Mouse (Mus musculus): Measurements from ENCODE around the gene Ift46. TPM values are rescaled to one million over a fixed set of nuclear protein-coding genes. Genes with fewer than 3 reads are reported as not detected.
A peak's percentile ranks its signal among the peaks of the same experiment; 100 is the strongest.

Gene Ift46
- 100 to 1,000 TPM; 122 to 127 TPM for total RNA-seq (2021)
- long read RNA-seq, experiment 1, full-length matches to known transcripts = 15 of 20 reads
- long read RNA-seq, experiment 1, partial matches to known transcripts = 2 of 20 reads
- long read RNA-seq, experiment 1, other reads (novel, unspliced or antisense) = 3 of 20 reads
- long read RNA-seq, experiment 2, full-length matches to known transcripts = 14 of 21 reads
- long read RNA-seq, experiment 2, partial matches to known transcripts = 3 of 21 reads
- long read RNA-seq, experiment 2, other reads (novel, unspliced or antisense) = 4 of 21 reads

DNA sequence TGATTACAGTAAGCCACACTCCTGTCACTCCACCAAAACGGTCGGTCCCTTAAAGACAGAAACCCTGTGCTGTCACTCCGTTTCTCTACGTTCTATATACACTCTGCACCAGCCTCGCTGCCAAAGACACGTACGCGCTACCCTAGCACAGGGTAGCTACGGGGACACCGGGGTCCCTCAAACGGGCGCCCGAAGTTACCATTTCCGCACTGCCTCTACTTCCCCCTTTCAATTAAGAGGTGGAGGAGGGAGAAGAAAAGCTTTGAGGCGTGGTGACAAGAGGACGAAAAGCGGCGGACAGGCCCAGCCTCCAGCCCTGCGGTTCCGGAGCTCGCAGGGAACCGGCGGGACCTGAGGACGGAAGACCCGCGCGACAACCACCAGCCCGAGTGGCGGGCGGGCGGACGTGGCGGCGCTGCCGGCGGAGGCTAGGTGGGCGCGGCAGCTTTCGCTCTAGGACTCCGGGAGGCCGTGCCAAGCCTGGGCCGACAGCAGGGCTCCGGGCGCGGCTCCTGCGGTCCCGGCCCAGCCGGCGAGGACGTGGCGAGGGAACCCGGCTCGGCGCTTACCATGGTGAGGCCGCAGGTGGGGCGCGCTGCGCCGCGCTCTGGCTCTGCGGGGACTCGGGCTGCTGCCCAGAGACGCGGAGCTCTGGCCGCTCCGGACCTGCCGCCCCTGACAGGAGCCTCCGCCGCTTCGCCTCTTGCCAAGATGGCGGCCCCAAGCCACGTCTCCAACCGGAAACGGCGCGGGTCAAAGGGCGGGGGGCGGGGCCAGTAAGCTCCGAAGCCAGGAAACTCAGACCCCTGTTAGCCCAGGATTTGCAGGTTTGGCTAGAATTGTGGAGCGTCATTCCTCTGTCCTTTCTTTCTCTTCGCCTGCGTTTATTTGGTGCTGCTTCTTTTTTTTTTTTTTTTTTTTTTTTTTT lies at the start of gene Ift46, which contains the start of gene Arcn1:
TSS of gene Ift46 (plus strand) at position 808 of the 928 bp plus-strand sequence.
TSS of gene Arcn1 (minus strand) at position 745 of the 928 bp plus-strand sequence.
- peak; percentile 56 to 70 for DNase-seq (ENCODE audit: low spot score in 2 of 2)

DNA sequence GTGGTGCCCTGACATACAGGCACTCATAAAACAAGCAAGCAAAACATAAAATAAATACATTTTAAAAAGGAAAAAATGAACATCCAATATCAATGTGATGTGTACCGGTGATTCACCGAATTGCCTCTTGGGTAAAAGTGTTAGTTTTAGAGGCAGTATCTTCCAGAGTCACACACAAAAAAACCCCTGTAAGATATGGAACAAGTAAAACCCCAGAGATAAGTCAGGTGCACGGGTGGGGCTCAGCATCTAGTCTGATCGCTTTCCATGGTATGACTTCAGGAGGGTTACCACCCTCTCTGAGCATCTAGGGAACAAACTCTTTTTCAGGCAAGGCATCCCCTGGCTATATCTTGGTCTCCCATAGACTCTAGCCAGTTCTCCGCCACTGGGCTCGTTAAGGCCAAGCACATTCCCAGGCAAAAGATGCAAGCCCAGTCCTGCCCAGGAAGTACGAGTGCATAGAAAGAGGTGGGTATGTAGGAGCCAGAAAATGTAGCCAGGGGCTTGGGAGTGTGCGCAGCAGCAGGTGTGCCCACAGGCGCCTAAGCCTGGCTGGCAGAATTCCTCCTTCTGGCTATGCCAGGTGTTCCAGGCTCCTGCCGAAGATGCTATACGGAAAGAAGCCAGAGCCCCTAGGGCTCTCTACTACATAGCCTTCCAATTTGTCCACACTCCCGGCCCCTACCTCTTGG lies 48.6 kb upstream of the Ift46 start:
- no peak for DNase-seq (ENCODE audit: low spot score in 2 of 2)

DNA sequence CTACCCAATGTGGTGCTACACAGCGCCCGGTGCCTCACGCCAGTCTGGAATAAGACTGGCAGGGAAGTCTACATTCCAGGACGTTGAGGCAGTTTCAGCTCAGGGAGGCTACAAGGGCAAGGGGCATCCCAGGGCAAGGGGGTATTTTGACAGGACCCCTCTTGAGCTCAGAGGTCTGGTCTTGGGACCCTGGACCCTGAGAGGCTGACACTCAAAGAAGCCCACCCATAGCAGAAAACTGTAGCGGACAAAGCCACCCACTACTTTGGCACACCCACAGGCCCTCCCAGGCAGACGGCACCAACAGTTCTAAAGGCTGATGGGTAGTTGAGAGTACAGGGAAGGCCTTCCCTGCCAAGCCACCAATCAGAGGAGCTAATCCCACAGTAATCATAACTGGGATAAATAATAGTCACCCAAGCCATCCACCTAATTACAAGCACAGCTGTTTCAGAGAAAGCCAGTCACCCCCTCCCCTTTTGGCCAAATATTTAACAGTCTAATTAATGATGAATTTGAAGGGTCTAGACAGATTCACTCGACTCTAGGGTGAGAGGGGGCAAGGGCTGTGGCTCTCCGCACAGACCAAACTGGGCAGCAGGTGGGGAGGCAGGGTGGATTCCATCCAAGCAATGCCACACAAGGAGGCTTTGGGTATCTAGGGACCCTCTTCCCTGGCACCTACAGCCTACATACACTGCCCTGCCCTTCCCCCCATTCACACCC lies 47.9 kb upstream of the Ift46 start:
- DNase-seq (ENCODE audit: low spot score in 2 of 2) = no peak

DNA sequence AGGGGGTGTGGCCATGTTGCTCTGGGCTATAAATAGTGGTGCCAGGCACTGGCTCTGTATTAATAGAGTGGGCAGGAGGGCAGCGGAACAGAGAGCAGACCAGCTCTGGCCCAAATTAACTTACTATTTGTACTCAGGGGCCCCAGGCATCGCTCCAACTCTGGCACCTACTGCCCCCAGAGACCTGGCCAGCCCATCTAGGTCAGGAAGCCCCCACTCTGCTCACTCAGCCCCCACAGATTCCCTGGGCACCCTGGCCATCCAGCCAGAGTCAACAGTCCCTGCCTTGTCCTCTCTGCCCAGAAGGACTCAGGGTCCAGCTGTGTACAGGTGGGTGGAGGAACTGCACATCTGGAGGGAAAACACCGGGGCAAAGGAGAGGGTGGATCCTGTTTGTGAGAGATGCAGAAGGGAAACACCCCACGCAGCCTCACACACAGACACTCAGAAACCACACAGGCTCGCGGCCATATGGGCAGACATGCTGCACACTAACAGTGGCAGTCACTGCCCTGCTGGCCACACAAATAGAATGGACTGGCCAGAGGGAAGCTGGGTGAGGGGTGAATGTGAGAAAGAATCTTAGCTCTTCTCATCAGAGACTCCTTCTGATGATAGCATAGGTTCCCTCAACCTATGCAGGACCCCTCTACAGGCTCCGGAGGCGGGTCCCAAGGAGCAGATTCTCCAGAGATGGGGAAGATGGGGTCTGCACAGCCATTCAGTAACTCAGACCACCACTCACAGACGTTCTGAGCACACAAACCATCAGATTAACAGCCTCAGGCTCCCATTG lies 47.2 kb upstream of the Ift46 start:
- DNase-seq (ENCODE audit: low spot score in 2 of 2) = no peak

DNA sequence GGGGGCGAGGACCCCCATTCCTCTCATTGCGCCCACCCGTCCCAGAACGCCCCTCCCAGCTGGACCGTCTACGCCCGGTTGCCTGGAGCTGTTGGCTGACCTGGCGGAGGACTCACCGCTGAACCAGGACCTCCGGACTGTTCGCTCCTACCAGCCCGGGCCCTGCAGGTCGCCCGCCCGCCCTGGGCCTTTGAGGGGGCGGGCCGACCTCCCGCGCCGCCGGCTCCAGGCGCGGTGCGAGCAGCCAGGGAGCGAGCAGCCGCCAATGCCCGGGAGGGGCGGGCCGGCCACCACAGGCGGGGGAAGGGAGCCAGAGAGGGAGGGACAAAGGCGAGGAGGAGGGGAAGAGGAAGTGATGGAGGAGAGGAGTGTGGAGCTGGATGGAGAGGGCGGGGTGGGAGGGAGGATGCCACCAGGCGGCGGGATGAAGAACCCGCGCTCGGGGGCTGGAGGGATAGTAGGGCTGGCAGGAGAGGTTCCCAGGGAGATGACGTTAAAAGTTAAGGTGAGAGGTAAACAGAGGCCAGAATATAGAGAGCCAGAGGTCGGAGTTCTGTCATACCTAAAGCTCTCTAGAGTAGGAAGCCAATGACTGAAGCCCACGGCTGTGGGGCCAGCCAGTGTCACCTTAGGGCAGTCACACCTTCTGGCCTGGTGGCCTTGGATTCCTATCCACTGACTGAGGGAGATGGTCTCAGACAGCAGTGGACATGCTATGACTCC lies 46.4 kb upstream of the Ift46 start:
- DNase-seq (ENCODE audit: low spot score in 2 of 2) = peak in 1 of 2 experiments; percentile 65

DNA sequence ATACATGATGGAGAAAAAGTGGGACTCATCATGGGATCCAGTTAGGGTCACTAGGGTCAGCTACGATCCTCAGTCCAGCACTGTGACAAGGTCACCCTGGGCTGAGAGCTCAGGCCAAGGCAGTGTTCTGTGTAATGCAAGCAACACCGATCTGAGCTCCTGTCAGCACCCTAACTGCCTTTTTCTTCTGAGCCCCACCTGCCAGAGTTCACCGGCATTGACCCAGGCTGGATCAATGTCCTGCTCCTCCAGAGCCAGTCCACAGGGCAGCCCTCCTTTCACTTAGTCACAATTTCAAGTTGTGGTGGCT lies 45.9 kb upstream of the Ift46 start:
- no peak for DNase-seq (ENCODE audit: low spot score in 2 of 2)

DNA sequence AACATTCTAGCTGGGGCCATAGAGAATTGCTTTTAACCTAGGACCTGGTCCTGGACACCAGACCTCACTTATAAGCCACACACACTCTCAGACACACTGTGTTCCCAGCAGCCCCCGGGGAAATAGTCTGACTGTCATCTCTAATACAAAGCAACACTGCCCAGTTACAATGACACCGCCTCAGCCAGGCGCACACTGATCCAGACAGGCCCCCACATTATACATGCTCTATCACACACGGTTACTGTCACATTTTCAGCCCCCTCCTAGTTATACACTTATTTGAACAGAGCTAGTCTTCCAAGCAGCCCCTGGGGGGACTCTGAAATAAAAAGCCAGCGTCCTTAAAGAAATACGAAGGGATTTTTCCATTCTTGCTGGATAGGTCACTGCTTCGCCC lies 45.1 kb upstream of the Ift46 start:
- no peak for DNase-seq (ENCODE audit: low spot score in 2 of 2)

DNA sequence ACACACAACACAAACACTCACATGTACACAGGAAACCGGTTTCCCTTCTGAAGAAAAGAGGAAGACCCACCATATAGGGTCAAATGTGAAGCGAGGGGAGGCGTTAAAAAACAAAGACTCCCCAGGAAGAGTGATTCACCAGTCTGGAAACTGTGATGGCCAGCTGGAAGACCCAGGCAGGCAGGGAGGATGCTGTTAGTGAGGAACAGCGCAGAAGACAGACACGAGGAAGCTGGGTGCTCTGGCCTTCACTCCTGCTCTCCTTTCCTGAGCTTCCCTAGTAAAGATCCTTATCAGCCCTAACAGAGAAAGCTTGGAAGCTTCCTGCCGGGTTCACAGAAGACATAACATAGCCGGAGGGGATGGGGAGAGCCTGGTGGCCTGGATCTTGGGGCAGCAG lies 44.7 kb upstream of the Ift46 start:
- no peak for DNase-seq (ENCODE audit: low spot score in 2 of 2)

DNA sequence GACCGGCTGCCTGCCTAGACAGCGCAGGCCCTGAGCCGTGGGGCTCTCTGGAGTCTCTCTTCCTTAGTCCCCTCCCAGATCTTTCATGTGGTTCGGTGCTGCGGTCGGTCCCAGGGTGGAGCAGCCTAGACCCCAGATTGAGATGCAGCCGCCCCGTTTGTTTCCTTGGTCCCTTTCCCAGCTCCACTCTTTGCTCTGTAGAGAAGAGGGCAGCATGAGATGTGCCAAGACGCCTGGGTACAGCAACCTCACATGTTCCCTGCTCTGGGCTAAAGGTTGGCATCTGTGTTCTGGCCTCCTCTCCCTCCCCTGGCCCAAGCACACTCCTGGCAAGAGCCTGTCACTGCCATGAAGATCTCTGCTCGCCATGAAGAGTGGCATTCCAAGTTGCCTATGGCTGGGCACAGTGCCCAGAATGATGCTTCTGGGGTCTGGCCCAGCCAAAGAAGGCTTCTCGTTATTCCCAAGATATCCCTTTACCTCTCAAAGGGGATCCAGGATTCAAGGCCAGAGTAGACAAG lies 44.1 kb upstream of the Ift46 start:
- DNase-seq (ENCODE audit: low spot score in 2 of 2) = no peak

DNA sequence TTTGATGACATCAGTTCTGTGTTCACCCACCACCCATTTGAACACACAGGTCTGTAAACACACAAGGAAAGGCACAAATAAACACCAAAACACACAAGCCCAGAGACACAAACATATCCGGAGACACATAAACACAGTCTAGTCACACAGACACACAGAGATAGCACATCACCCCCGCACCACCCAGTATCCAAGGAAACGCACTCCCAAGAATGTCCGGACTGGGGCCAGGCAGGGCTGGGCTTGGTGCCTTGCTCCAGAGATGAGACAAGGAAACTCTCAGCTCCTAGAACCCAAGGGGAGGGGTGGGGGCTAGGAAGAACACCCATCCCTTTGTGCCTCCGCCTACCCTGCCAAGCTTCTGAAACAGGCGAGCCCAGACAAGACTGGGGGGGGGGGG lies 43.5 kb upstream of the Ift46 start:
- DNase-seq (ENCODE audit: low spot score in 2 of 2) = no peak

DNA sequence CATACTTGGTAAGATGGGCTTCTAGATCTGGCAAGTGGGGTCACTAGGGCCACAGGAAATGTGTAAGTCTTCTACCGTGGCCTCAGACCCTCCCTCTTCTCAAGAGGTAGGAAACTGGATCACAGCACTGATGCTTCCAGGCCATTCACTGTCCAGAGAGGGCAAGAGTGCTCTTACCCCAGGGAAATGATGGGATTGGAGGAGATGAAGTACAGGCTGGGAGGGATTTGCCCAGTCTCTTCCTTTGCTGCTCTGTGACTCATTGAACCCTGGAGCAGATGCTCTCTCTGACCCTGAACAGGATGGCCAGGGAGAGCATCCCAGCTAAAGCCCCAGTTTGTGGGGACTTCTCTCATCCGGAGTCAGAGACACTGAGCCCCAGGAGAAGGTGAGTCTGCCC lies 43.0 kb upstream of the Ift46 start:
- DNase-seq (ENCODE audit: low spot score in 2 of 2) = no peak

DNA sequence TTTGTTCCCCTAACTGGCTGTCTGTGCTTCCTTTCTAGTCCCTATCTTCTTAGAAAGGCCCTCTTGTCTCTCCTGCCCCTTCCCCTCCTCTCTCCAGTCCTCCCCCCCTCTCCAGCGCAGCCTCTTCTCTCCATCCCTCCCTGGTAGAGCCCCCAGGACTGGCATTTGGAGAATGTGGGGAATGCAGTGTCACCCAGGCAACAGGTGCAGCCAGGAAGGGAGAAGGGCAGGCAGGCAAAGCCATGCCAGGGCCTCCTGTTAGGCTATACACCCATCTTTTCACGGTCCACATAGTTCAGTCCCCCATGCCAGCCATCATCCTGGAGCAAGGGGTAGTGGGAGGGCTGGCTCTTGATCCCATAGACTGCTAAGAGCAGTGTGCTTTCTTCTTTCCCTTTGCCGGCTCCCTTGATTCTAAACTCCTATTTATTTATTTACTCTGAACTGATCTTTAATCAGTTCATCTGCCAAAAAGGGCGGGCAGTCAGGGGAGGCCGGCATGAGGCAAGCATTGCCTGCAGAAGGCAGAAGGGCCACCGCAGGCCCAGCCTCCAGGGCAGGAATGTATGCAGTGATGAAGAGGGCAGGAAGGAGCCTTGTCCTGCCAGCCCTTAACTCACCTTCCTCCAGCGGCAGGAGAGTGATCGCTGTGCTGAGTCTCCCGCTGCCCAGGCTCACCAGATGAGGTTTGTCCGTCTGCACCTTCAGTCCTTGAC lies 41.1 kb upstream of the Ift46 start:
- no peak for DNase-seq (ENCODE audit: low spot score in 2 of 2)

DNA sequence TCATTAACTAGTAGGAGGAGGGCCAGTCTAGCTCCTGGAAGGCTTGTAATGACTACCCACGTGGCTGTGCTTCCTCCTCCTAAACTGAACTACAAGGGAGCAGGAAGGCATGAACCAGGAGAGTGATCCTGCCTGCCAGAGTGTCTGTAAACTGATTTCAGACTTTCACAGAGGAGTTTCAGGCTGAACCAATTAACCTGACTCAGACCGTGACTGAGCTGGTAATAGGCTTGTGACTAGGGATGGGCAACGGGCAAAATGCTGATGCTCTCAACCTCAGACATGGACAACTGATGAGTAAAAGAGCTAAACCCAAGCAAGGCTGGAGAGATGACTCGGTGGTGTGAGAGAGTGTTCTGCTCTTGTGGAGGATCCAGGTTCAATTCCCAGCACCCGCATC lies 40.3 kb upstream of the Ift46 start:
- DNase-seq (ENCODE audit: low spot score in 2 of 2) = no peak

DNA sequence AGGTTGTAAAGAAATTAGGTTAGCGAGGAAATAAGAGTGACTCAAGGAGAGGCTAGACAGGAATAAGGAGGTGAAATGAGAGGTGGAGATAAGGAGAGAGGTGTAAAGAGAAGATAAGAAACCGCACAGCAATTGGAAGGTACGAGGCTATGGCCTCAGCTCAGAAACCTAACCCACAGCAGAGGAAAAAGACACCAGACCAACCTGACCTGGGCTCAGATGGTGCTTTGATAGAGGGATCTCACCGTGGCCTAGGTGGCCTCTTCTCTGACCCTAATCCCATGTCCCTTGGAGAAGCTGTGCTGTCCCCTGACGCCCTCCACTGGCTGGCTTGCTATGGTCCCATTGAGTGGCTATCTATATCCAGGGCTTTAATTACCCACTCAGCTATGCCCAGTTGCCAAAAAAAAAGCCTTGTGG lies 35.6 kb upstream of the Ift46 start:
- no peak for DNase-seq (ENCODE audit: low spot score in 2 of 2)

DNA sequence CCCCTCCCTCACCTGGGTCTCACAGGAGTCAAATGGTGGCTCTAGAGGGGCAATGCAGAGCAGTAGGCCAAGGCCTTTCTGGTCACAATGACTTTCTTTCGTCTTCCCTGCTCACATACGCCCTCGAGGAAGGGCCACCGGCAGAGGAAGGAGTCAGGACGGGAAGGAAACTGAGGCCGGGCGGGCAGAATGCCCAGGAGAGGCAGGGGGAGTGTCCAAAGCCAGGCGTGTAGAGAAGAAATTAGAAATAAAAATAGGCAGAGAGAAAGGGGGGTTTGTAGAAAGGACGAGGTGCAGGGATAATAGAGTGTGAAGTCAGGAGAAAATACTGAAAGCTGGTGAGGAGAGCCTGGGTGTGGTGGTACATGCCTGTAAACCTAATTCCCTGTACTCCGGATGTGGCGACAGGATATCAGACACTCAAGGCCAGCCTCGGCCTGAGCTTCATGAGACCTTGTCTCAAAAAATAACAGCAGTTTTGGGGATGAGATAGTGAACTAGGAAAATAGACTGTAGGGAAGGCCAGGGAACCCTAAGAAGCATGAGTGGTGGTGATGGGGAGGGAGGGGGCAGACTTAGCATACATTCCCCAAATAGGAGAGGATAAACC lies 34.7 kb upstream of the Ift46 start:
- no peak for DNase-seq (ENCODE audit: low spot score in 2 of 2)

DNA sequence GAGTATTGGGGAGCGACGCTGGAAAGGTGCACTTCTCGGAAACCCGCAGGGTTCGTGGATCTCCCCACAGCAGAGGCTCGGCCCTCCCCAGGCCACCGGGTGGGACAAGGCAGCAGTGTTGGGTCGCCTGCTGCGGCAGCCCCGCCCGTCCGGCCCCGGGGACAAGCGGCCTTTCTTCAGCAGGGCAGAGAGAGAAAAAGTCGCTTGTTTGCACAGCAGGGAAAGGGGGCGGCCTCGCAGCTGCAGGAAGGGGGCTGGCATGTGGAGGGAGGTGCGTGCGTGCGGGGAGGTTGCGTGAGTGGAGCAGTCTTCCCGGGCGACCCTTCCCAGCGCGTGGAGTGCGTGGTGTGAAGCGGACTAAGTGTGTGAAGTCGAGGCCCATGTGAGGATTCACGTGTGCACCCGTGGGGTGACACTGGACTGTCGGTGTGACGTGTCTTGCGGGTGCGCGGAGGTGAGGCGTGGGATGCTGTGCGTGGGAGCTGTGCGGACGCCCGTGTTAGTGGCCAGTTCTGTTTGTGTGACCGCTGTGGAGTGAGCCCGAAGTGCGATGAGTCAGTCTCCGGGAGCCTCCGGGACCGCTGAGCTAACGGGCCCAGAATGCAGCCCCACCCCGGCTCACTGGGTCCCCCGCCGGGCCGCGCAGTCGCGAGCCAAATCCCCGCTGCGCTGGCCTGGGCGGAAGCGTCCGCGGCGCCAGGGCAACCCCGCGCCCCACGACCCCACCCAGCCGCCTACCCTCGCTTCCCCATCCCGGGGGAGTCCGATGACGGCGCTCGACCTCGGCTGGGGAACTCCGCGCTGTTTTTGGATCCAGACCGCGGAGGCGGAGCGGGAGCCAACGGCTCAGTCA lies 33.8 kb upstream of the Ift46 start:
- DNase-seq (ENCODE audit: low spot score in 2 of 2) = no peak
